Mouse (Mus musculus): ENCODE data around the gene Ndufaf8.

GRCm38 (mm10) chr11:120076191-120076590 is 22.5 kb upstream of the Ndufaf8 start:
- TF ChIP-seq CTCF (IDR thresholded peaks at IDR 0.05; ENCODE audit: borderline replicate concordance, insufficient read depth, low read depth, low read length) (no peak), POLR2A (IDR thresholded peaks at IDR 0.05; ENCODE audit: borderline replicate concordance, insufficient read depth, low read length) (no peak)
